Mouse (Mus musculus) central nervous system, embryonic 14 days (tissue): Measurements from ENCODE around the gene Frmd8. TPM values are rescaled to one million over a fixed set of nuclear protein-coding genes. Genes with fewer than 3 reads are reported as not detected.

Experiments used
- polyA plus RNA-seq: library from polyadenylated mRNA; depleted of rRNA; stranded (reverse); fragments of >200 nt; gene quantifications from 2 replicates; pipeline ENCODE4 v1.2.3, GENCODE M21; 2012; rRNA removed

Frmd8 gene
- 16.1 and 16.6 TPM in 2 replicates for polyA plus RNA-seq

GRCm38 (mm10) chr19:5874969-5875480 lies at the start of gene Frmd8:
Gene Frmd8 (minus strand): TSS chr19:5875274.

DNA sequence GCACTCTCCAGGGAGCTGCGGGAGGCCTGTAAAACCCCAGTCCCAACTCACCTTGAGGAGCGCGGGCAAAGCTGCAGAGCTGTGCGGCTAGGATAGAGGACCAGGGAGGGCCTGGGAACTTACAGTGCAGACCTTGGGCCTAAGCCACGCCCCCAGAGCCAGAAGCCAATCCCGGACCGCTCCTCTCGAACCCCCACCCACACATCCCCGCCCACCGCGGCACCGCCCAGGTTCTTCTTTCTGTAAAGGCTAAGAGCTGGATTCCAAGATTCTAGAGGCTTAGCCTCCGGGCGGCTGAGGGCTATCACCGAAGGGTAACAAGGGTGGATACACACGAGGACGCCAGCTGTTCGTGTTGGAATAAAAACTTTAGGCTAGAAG lies 49.6 kb upstream of the Frmd8 start, which contains the start of gene Cdc42ep2:
Gene Cdc42ep2 (minus strand): TSS at position 104 of the 381 bp plus-strand sequence.

DNA sequence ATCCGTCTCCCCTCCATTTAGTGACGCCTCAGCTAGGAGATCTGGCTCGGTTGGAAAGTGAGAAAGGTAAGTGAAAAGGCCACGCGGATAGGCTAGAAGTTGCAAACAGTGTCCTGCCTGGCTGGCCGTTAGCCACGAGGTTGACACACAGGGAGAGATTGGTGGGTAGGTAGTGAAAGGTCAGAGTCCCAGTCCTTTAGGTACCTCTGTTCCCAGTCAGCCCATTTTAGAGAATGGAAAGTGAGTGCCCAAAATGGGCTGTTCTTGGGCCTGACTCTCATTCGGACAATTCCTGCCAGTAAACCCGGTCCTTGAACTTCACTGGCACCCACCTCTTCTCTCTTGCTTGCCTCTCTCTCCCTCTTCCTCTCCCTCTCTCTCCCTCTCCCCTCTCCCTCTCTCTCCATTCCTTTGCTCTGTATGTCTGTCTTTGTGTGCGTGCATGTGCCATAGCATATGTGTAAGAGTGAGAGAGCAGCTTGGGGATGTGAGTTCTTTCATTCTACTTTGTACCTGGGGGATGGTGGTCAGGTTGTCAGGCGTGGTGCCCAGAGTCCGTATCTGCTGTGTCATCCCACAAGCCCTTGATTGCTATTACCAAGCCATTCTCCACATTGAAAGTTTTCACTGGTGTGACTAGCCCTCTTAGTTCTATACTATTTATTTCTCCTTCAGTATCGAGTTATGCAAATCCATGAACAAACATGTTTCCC lies 38.1 kb upstream of the Frmd8 start, which contains the start of gene Dpf2:
Gene Dpf2 (minus strand): TSS at position 4 of the 713 bp plus-strand sequence.

DNA sequence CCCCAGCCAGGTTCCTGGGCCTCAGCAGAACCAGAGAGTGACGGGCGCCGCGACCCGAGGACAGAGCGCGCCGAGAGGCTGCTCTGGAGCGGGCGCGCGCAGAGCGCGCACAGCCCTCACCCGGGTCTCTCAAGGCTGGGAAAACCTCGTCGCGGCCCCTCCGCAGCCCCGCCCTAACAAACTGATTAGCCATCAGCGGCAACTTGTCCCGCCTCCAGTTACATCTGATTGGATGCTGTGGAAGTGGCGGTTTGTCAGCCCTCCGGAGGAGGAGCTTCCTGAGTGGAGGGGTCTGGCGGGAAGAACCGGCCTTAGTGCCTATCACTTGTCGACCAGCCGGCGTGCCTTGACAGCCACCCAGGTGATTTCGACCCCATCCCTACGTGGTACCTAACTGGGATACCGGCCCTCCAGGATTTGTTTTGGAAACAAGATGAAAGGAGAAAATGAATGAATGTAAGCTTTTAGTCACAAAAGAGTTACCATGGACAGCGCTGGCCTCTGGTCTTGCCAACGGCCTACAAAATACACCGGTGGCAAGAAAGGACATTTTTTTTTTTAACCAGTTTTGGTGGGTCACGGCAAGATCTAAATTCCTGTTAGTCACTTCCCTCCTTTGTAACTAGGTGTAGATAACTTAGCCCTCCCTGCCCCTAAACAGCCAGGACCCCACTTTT lies 19.1 kb upstream of the Frmd8 start, which contains the start of gene Tigd3:
Gene Tigd3 (minus strand): TSS at position 148 of the 677 bp plus-strand sequence.

GRCm38 (mm10) chr19:5877618-5878361 lies 2.7 kb upstream of the Frmd8 start, which contains the start of gene Slc25a45:
Gene Slc25a45 (plus strand): TSS chr19:5877808.

Other genes with a start within 250 kb of the Frmd8 start
- gene Rela, start 237.8 kb downstream of the Frmd8 start, polyA plus RNA-seq: 38.6 and 41.9 TPM in 2 replicates
- gene Sipa1, start 211.6 kb downstream of the Frmd8 start, polyA plus RNA-seq: 25.8 and 34.4 TPM in 2 replicates
- 20.8 and 24.0 TPM in 2 replicates for gene Map3k11, start 186.5 kb downstream of the Frmd8 start, polyA plus RNA-seq
- gene Pcnx3, start 186.4 kb downstream of the Frmd8 start, polyA plus RNA-seq: 80.3 and 94.9 TPM in 2 replicates
- gene Kcnk7, start 170.9 kb downstream of the Frmd8 start, polyA plus RNA-seq: 0.05 and 0.21 TPM in 2 replicates
- gene Ehbp1l1, start 149.0 kb downstream of the Frmd8 start, polyA plus RNA-seq: 25.1 and 28.3 TPM in 2 replicates
- 241 and 283 TPM in 2 replicates for gene Fam89b, start 145.6 kb downstream of the Frmd8 start, polyA plus RNA-seq
- 64.1 and 102 TPM in 2 replicates for gene Ltbp3, start 134.4 kb downstream of the Frmd8 start, polyA plus RNA-seq
- gene Scyl1, start 103.9 kb downstream of the Frmd8 start, polyA plus RNA-seq: 121 and 140 TPM in 2 replicates
- 3.5 and 4.1 TPM in 2 replicates for gene Slc25a45, start 2.5 kb upstream of the Frmd8 start, polyA plus RNA-seq
- 13.9 and 15.5 TPM in 2 replicates for gene Tigd3, start 18.9 kb upstream of the Frmd8 start, polyA plus RNA-seq
- 193 and 198 TPM in 2 replicates for gene Dpf2, start 37.7 kb upstream of the Frmd8 start, polyA plus RNA-seq
- gene Cdc42ep2, start 49.5 kb upstream of the Frmd8 start, polyA plus RNA-seq: 9.7 and 12.1 TPM in 2 replicates
- 50.1 and 52.4 TPM in 2 replicates for gene Pola2, start 88.9 kb upstream of the Frmd8 start, polyA plus RNA-seq
- not detected in 2 replicates for gene Slc22a20, start 110.9 kb upstream of the Frmd8 start, polyA plus RNA-seq
- 5.1 and 9.9 TPM in 2 replicates for gene Capn1, start 140.6 kb upstream of the Frmd8 start, polyA plus RNA-seq
- gene Syvn1, start 171.3 kb upstream of the Frmd8 start, polyA plus RNA-seq: 28.2 and 37.9 TPM in 2 replicates
- gene Mrpl49, start 182.5 kb upstream of the Frmd8 start, polyA plus RNA-seq: 52.3 and 53.8 TPM in 2 replicates
- 1,336 and 1,386 TPM in 2 replicates for gene Fau, start 182.6 kb upstream of the Frmd8 start, polyA plus RNA-seq
- 31.1 and 33.9 TPM in 2 replicates for gene Znhit2, start 185.9 kb upstream of the Frmd8 start, polyA plus RNA-seq
- 79.3 and 81.1 TPM in 2 replicates for gene Tm7sf2, start 193.1 kb upstream of the Frmd8 start, polyA plus RNA-seq
- gene Vps51, start 202.0 kb upstream of the Frmd8 start, polyA plus RNA-seq: 101 and 102 TPM in 2 replicates
- gene Tmem262, start 204.8 kb upstream of the Frmd8 start, polyA plus RNA-seq: not detected in 2 replicates
- gene Gm28374, start 207.0 kb upstream of the Frmd8 start, polyA plus RNA-seq: 2.3 and 2.7 TPM in 2 replicates
- gene Zfpl1, start 209.7 kb upstream of the Frmd8 start, polyA plus RNA-seq: 99.9 and 111 TPM in 2 replicates
- 13.7 and 19.6 TPM in 2 replicates for gene Cdca5, start 209.7 kb upstream of the Frmd8 start, polyA plus RNA-seq
- gene AC131692.1, start 219.1 kb upstream of the Frmd8 start, polyA plus RNA-seq: 0.29 and 0.48 TPM in 2 replicates
- 1.8 and 1.9 TPM in 2 replicates for gene Naaladl1, start 230.5 kb upstream of the Frmd8 start, polyA plus RNA-seq
- 45.8 and 47.4 TPM in 2 replicates for gene Sac3d1, start 243.4 kb upstream of the Frmd8 start, polyA plus RNA-seq